Mouse (Mus musculus) lung, postnatal 0 days (tissue): ENCODE measurements at regions not wholly inside any gene's neighbourhood (a gene's known extent, or its start where the extent isn't known, plus 50 kb on each side); places are given as distances from the start of the nearest gene placed in this dataset.

Experiments used
- ATAC-seq: fragments of 200-750 bp; cut with Nextera tagmentation; 2 replicates; pipeline ENCODE4 v1.8.0; 2017; ENCODE audit warnings: moderate library complexity
- DNase-seq: peaks from one replicate; pipeline ENCODE4 v3.0.0-alpha.2; 2016; ENCODE audit warnings: low spot score
- H3K27ac ChIP-seq: fragments of 300-500 bp; sonication (generic); 2 replicates; pipeline ENCODE4 v1.5.1; 2014; ENCODE audit warnings: antibody characterized with exemption, mild to moderate bottlenecking, low read length, mixed read lengths
- H3K27me3 ChIP-seq: fragments of 300-500 bp; sonication (generic); replicated peaks from 2 replicates; pipeline ENCODE4 v1.6.1; 2014; ENCODE audit warnings: low read length, mixed read lengths; ENCODE audit not compliant: insufficient read depth
- H3K36me3 ChIP-seq: fragments of 300-500 bp; sonication (generic); 2 replicates; pipeline ENCODE4 v1.6.1; 2014; ENCODE audit warnings: low read length, mixed read lengths; ENCODE audit not compliant: insufficient read depth
- H3K4me1 ChIP-seq: fragments of 300-500 bp; sonication (generic); 2 replicates; pipeline ENCODE4 v1.6.1; 2014; ENCODE audit warnings: antibody characterized with exemption, low read depth, low read length, mixed read lengths; ENCODE audit not compliant: insufficient read depth
- H3K4me2 ChIP-seq: fragments of 300-500 bp; sonication (generic); replicated peaks from 2 replicates; pipeline ENCODE4 v1.6.1; 2014; ENCODE audit warnings: low read depth, mild to moderate bottlenecking, low read length, moderate library complexity, mixed read lengths
- H3K4me3 ChIP-seq: fragments of 300-500 bp; sonication (generic); 2 replicates; pipeline ENCODE4 v1.5.1; 2014; ENCODE audit warnings: low read depth, low read length
- H3K9ac ChIP-seq: fragments of 300-500 bp; sonication (generic); replicated peaks from 2 replicates; pipeline ENCODE4 v1.6.1; 2014; ENCODE audit warnings: low read depth, mild to moderate bottlenecking
- H3K9me3 ChIP-seq: fragments of 300-500 bp; sonication (generic); 2 replicates; pipeline ENCODE4 v1.6.1; 2016; ENCODE audit warnings: low read length, mixed read lengths
- CTCF ChIP-seq: IDR thresholded peaks from 2 replicates; pipeline ENCODE4 v1.5.1; 2016; ENCODE audit warnings: antibody characterized with exemption, mild to moderate bottlenecking
- EP300 ChIP-seq: IDR thresholded peaks from 2 replicates; pipeline ENCODE4 v1.6.1; 2016; ENCODE audit warnings: antibody characterized with exemption, mild to moderate bottlenecking, control low read depth
- WGBS: fragments of 180-500 bp; shearing (Covaris S2); extraction: QIAGEN DNeasy Blood & Tissue Kit; methylation state at CpG from one replicate; pipeline ENCODE4 v1.1.7; 2014; 5-methylcytosine and 5-hydroxymethylcytosine counted together

DNA sequence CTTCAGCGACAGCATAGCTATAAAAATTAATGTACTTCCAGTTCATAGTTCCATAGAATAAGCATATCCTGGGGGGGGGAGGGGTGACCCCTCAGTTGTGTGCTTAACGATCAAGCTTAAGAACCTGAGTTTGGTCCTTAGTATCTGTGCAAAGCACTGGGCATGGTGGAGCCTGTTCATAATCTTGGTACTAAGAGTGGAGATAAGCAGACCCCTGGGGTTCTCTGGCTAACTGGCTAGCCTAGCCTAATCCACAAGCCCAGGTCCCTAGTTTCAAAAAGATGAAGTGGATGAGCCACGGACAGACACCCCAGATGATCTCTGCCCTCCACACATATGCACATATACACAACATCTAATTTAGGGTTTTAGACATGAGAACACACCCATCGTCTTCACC lies 127.2 kb downstream of the Psmg1 start:
- Histone ChIP-seq H3K27ac (peak overlapping the region; percentile 84; the same call in 1 of the 2 replicates), H3K4me1 (peaks cover 10% of the 10 kb centered on the region; the same call in 1 of the 2 replicates), H3K4me2 (no peak overlapping the region), H3K4me3 (no peak overlapping the region), H3K9me3 (no peaks in the 10 kb centered on the region), H3K36me3 (no peaks in the 10 kb centered on the region), H3K9ac (no peak overlapping the region), H3K27me3 (no peaks in the 10 kb centered on the region)
- DNase-seq (no peak), ATAC-seq (no peak)
- TF ChIP-seq CTCF (no peak), EP300 (no peak)
- 75% methylated on average over 4 of the region's 4 CpGs for WGBS

DNA sequence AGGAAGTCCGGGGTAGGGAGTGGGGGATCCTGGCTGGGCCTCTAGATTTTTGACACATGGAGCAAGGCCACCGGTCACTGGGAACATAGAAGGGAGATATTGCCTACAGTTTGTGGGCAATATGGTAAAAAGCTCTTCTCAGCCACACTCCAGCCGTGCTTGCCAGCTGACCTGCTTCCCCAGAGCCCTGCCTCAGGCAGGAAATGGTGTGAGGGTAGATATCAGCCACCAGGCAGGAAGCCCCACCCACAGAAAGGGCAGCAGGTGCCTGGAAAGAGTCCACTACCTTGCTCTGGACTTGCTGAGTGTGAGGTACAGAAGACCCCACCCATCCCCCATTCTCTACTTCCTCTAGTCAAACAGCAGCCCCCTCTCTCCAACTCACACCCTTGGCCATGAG lies 128.1 kb downstream of the Psmg1 start:
- WGBS, result 45% methylated on average over 3 of the region's 3 CpGs
- TF ChIP-seq CTCF (no peak), EP300 (peak; percentile 46; the same call in 1 of the 2 replicates)
- peak overlapping the region; percentile 84 for H3K27ac ChIP-seq
- H3K36me3 ChIP-seq, result no peaks in the 10 kb centered on the region
- no peak overlapping the region for H3K4me3 ChIP-seq
- DNase-seq, result peak; percentile 36
- ATAC-seq, result no peak
- H3K4me1 ChIP-seq, result peaks cover 10% of the 10 kb centered on the region; the same call in 1 of the 2 replicates
- no peaks in the 10 kb centered on the region for H3K27me3 ChIP-seq
- H3K9me3 ChIP-seq, result no peaks in the 10 kb centered on the region
- no peak overlapping the region for H3K4me2 ChIP-seq
- no peak overlapping the region for H3K9ac ChIP-seq

DNA sequence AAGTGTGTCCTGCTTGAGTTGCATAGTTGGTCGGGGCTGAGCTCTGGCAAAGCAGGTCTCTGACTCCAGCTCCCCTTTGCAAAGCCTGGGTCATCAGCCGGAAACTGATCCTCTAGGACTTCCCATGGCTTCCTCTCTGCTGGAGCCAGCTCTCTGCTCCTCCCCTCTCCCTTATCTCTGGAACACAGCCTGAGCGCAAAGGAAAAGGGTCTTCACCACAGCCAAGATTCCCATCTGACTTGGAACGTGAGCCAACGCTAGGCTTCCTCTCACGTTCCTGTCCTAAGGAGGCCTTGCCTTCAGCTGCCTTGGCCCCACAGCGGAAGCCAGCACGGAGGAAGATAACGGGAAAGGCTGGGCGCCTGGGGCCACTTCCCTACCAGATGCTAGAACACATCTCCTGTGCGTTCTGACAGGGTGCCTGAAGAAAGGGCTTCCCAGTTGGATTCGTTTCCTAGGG lies 129.5 kb downstream of the Psmg1 start:
- no peaks in the 10 kb centered on the region for H3K27me3 ChIP-seq
- no peaks in the 10 kb centered on the region for H3K36me3 ChIP-seq
- H3K4me3 ChIP-seq, result no peak overlapping the region
- no peak overlapping the region for H3K9ac ChIP-seq
- ATAC-seq, result peak; percentile 87
- WGBS, result 32% methylated on average over 12 of the region's 12 CpGs
- H3K4me1 ChIP-seq, result peaks cover 14% of the 10 kb centered on the region; the same call in 1 of the 2 replicates
- no peak overlapping the region for H3K4me2 ChIP-seq
- TF ChIP-seq CTCF (no peak; the same call in 1 of the 2 replicates), EP300 (peak; percentile 99)
- H3K9me3 ChIP-seq, result no peaks in the 10 kb centered on the region
- H3K27ac ChIP-seq, result peak overlapping the region; percentile 84
- peak; percentile 86 for DNase-seq

DNA sequence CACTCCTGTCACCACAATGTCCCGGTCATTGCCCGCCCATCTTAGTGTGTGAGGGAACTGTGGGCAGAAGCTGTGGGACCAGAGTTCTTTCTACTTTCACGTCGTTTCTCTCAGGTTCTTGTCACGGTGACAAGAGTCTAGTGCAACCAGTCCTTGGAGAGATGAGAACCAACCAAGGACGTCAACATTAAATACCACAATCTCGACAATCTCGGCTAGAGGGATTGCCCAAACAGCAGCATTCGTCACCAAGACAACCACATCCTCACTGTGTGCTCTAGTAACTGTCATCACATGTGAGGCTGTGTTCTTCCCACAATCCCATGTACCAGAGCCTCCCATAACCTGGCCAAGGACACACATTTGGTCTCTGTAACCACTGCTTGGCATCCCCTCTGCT lies 129.9 kb downstream of the Psmg1 start:
- H3K36me3 ChIP-seq, result no peaks in the 10 kb centered on the region

DNA sequence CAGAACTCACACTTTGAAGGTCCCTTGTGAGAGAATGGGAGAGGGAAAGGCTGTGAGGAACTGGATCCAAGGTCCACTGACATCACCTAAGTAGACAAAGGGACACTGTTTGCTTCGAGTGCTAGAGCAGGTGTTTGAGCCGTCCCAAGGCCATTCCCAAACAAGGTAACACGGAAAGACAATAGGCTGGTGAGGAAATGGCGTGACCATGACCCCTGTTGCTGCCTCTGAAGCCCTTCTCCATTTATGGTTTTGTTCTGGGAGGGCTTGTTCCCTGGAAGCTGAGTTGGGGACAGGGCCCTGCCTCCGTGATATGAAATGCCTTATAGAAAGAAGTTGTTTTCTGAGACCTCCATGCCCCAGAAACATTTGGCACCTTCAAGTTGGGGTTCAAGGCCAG lies 130.6 kb downstream of the Psmg1 start:
- Histone ChIP-seq H3K4me3 (no peak overlapping the region), H3K4me2 (no peak overlapping the region), H3K9ac (no peak overlapping the region), H3K36me3 (no peaks in the 10 kb centered on the region), H3K9me3 (no peaks in the 10 kb centered on the region), H3K27ac (peak overlapping the region; percentile 74), H3K27me3 (no peaks in the 10 kb centered on the region), H3K4me1 (peaks cover 18% of the 10 kb centered on the region; the same call in 1 of the 2 replicates)
- no peak for ATAC-seq
- TF ChIP-seq EP300 (no peak), CTCF (no peak)
- no peak for DNase-seq
- WGBS, result 52% methylated on average over 5 of the region's 5 CpGs

More for the DNA sequence above, 129.9 kb downstream of the Psmg1 start:
- Histone ChIP-seq H3K27me3 (no peaks in the 10 kb centered on the region), H3K27ac (peak overlapping the region; percentile 74), H3K4me3 (no peak overlapping the region), H3K4me2 (no peak overlapping the region), H3K9ac (no peak overlapping the region), H3K9me3 (no peaks in the 10 kb centered on the region), H3K4me1 (peaks cover 14% of the 10 kb centered on the region; the same call in 1 of the 2 replicates)
- TF ChIP-seq CTCF (no peak), EP300 (no peak)
- 54% methylated on average over 9 of the region's 9 CpGs for WGBS
- ATAC-seq (peak; percentile 32), DNase-seq (peak; percentile 37)

DNA sequence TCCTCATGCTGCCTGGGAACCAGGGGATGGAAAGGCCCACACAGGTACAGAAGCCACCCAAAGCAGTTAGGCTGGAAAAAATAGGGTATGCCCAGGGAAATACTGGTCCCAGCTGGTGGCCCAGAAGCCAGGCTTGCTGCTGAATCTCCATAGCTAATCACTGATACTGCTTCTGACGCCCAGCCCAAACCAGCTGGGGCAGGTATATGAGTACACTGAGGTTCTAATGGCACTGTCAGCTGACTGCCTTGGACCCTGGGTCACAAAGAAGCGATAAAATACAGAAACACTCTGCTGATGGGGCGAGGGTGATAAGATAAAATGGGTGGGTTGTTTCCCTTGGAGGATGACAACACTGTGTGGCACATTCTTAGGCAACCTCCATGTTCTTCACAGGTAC lies 133.4 kb downstream of the Psmg1 start:
- Histone ChIP-seq H3K4me3 (no peak overlapping the region), H3K4me2 (no peak overlapping the region), H3K9ac (no peak overlapping the region), H3K36me3 (no peaks in the 10 kb centered on the region), H3K9me3 (no peaks in the 10 kb centered on the region), H3K4me1 (peaks cover 14% of the 10 kb centered on the region; the same call in 1 of the 2 replicates), H3K27me3 (no peaks in the 10 kb centered on the region), H3K27ac (no peak overlapping the region)
- no peak for ATAC-seq
- TF ChIP-seq CTCF (no peak), EP300 (no peak)
- DNase-seq, result no peak
- 79% methylated on average over 3 of the region's 3 CpGs for WGBS

DNA sequence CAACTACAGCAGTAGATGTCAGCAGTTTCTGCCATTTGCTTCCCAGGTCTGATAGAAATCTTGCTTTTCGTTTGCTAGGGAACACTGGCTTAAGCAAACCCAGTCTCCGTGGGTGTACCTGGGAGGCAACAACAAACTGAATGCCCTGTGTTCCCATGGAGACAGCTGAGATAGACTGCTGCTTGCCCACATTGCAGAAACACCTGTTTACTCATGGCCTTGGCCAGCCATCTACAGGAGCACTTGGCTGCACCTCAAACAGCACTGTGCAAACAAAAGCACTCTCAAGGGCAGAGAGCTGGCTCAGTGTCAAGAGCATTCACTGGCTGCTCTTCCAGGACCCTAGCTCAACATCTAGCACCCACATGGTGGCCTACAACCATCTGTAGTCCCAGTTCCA lies 135.5 kb downstream of the Psmg1 start:
- peak overlapping the region; percentile 71 for H3K27ac ChIP-seq
- H3K4me3 ChIP-seq, result no peak overlapping the region
- H3K27me3 ChIP-seq, result no peaks in the 10 kb centered on the region
- no peaks in the 10 kb centered on the region for H3K36me3 ChIP-seq
- H3K4me2 ChIP-seq, result no peak overlapping the region
- TF ChIP-seq EP300 (peak; percentile 95), CTCF (peak; percentile 2; the same call in 1 of the 2 replicates)
- H3K4me1 ChIP-seq, result peaks cover 8% of the 10 kb centered on the region; the same call in 1 of the 2 replicates
- 35% methylated on average over 2 of the region's 2 CpGs for WGBS
- peak; percentile 98 for ATAC-seq
- no peak overlapping the region for H3K9ac ChIP-seq
- H3K9me3 ChIP-seq, result no peaks in the 10 kb centered on the region
- DNase-seq, result peak; percentile 95
